Mouse (Mus musculus) thymus, adult 2 months (tissue): ENCODE measurements at regions not wholly inside any gene's neighbourhood (a gene's known extent, or its start where the extent isn't known, plus 50 kb on each side); places are given as distances from the start of the nearest gene placed in this dataset.

Experiments used
- CTCF ChIP-seq: fragments of 200-500 bp; IDR thresholded peaks from 2 replicates; pipeline ENCODE4 v1.5.1; 2012; ENCODE audit warnings: mild to moderate bottlenecking, control low read depth, low read length, moderate library complexity, borderline replicate concordance; ENCODE audit not compliant: control insufficient read depth, poor library complexity, insufficient read depth; ENCODE audit errors: extremely low read depth
- POLR2A ChIP-seq: fragments of 200-500 bp; IDR thresholded peaks from 2 replicates; pipeline ENCODE4 v1.6.1; 2012; ENCODE audit warnings: mild to moderate bottlenecking, low read length, control low read depth, moderate library complexity; ENCODE audit not compliant: control insufficient read depth, poor library complexity, insufficient read depth; ENCODE audit errors: extremely low read depth

GRCm38 (mm10) chr6:99959371-99959770, 233.2 kb upstream of the Prok2 start:
- TF ChIP-seq POLR2A = no peak
- no peak for TF ChIP-seq CTCF
